Mouse (Mus musculus) thymus, adult 2 months (tissue): ENCODE data around the gene Akap13. TPM values are rescaled to one million over a fixed set of nuclear protein-coding genes. Genes with fewer than 3 reads are reported as not detected.

ENCODE experiments used
- DNase-seq: peaks from one replicate; pipeline ENCODE4 v3.0.0; 2021
- H3K27ac ChIP-seq: fragments of 200-500 bp; 2 replicates; pipeline ENCODE4 v1.5.1; 2012; ENCODE audit warnings: low read length, control low read depth; ENCODE audit not compliant: control insufficient read depth, insufficient read depth
- H3K27me3 ChIP-seq: fragments of 200-500 bp; 2 replicates; pipeline ENCODE4 v1.6.1; 2012; ENCODE audit warnings: mild to moderate bottlenecking, low read length, moderate library complexity, mixed read lengths; ENCODE audit not compliant: control insufficient read depth, insufficient read depth
- H3K36me3 ChIP-seq: fragments of 200-500 bp; 2 replicates; pipeline ENCODE4 v1.6.1; 2012; ENCODE audit warnings: mild to moderate bottlenecking, low read length, moderate library complexity; ENCODE audit not compliant: control insufficient read depth, insufficient read depth
- H3K4me1 ChIP-seq: fragments of 200-500 bp; replicated peaks from 2 replicates; pipeline ENCODE4 v1.6.1; 2012; ENCODE audit warnings: low read length; ENCODE audit not compliant: control insufficient read depth, insufficient read depth
- H3K4me3 ChIP-seq: fragments of 200-500 bp; 2 replicates; pipeline ENCODE4 v1.5.1; 2012; ENCODE audit warnings: mild to moderate bottlenecking, low read length, control low read depth, moderate library complexity; ENCODE audit not compliant: control insufficient read depth, insufficient read depth
- CTCF ChIP-seq: fragments of 200-500 bp; IDR thresholded peaks from 2 replicates; pipeline ENCODE4 v1.5.1; 2012; ENCODE audit warnings: mild to moderate bottlenecking, control low read depth, low read length, moderate library complexity, borderline replicate concordance; ENCODE audit not compliant: control insufficient read depth, poor library complexity, insufficient read depth; ENCODE audit errors: extremely low read depth
- POLR2A ChIP-seq: fragments of 200-500 bp; IDR thresholded peaks from 2 replicates; pipeline ENCODE4 v1.6.1; 2012; ENCODE audit warnings: mild to moderate bottlenecking, low read length, control low read depth, moderate library complexity; ENCODE audit not compliant: control insufficient read depth, poor library complexity, insufficient read depth; ENCODE audit errors: extremely low read depth
- WGBS: fragments of 180-500 bp; shearing (Covaris S2); methylation state at CpG from one replicate; pipeline ENCODE4 v1.1.7; 2018; 5-methylcytosine and 5-hydroxymethylcytosine counted together
- polyA plus RNA-seq: library from polyadenylated mRNA; depleted of rRNA; stranded (reverse); fragments of >200 nt; gene quantifications from 2 replicates; pipeline ENCODE4 v1.2.3, GENCODE M21; 2012

The Akap13 gene
- polyA plus RNA-seq, 1 experiment = 47.8 TPM

- H3K27me3 ChIP-seq = no peaks in the 10 kb centered on the region
- peaks cover 8% of the 10 kb centered on the region for H3K4me1 ChIP-seq
- 95% methylated on average over 1 of the region's 1 CpGs for WGBS
- H3K4me3 ChIP-seq = no peak overlapping the region
- no peak for DNase-seq
- TF ChIP-seq POLR2A = no peak
- TF ChIP-seq CTCF = no peak
- peaks cover 45% of the 10 kb centered on the region for H3K36me3 ChIP-seq
- no peak overlapping the region for H3K27ac ChIP-seq
These were observed 213.1 kb downstream of the Akap13 start for GRCm38 (mm10) chr7:75668396-75668795.

DNA sequence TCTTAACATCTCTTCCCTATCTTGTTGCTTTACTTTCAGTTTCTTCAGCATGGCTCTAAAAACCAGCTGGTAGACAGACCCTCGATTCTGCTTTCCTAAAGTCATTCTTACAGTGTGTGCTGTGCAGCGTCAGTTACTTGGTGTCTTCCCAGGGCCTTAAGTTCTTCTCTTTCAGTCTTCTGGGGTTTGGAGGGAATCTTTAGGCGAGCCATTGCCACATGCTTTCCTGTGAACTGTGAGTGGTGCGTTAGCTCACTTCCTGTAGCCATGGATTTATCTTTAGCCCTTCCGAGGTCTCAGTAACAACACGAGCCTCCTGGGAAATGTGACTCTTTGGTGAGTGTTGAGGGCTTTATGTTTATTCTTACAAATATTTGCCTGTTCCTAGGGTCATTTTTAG lies 214.1 kb downstream of the Akap13 start:
- Histone ChIP-seq H3K4me3 (no peak overlapping the region), H3K27me3 (no peaks in the 10 kb centered on the region), H3K36me3 (peaks cover 38% of the 10 kb centered on the region), H3K27ac (no peak overlapping the region), H3K4me1 (peaks cover 8% of the 10 kb centered on the region)
- TF ChIP-seq CTCF = no peak
- no peak for TF ChIP-seq POLR2A
- DNase-seq = no peak
- WGBS = 30% methylated on average over 6 of the region's 6 CpGs

DNA sequence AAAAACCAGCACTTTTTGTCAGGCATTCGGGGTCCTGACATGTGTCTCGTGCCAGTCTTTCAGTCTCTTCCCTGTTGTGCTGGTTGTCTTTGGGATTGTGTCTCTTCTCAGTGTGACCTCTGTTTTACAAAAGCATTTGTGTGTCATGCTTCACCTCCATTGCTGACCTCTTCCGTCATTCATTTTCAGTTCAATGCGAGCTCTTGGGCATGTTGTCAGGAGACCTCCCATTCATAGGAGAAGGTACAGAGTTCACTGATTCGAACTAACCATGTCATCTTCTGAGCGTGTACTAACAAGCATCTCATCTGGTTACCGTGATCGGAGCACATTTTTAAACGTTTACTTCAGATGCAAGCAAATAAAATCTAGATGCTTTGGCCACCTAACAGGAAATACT lies 224.3 kb downstream of the Akap13 start:
- Histone ChIP-seq H3K27ac (no peak overlapping the region), H3K4me3 (no peak overlapping the region), H3K4me1 (no peaks in the 10 kb centered on the region), H3K36me3 (peaks cover 35% of the 10 kb centered on the region), H3K27me3 (no peaks in the 10 kb centered on the region)
- 95% methylated on average over 9 of the region's 9 CpGs for WGBS
- DNase-seq = no peak
- TF ChIP-seq POLR2A (no peak), CTCF (no peak)

DNA sequence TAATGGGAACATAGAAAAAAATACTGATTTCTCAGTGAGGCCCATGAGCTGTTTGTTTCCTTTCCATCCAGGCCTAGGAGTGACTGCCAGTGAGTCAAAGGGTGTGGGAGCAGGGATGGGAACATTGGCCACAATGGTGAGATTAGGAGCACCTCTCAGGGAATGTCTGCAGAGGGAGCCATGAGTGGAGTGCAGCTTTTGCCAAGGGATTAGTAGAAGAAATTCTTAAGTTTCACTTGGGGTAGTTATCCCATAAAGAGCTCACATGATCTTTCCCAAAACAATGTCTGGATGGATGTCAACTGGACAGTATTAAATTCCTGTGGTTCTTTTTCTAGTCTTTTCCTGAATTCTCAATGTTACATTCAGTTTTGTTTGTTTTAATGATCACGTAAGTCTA lies 227.6 kb downstream of the Akap13 start:
- peaks cover 26% of the 10 kb centered on the region for H3K36me3 ChIP-seq
- peaks cover 3% of the 10 kb centered on the region for H3K4me1 ChIP-seq
- H3K4me3 ChIP-seq = no peak overlapping the region
- no peak for DNase-seq
- H3K27me3 ChIP-seq = no peaks in the 10 kb centered on the region
- TF ChIP-seq CTCF (no peak), POLR2A (no peak)
- 97% methylated on average over 1 of the region's 1 CpGs for WGBS
- H3K27ac ChIP-seq = no peak overlapping the region

DNA sequence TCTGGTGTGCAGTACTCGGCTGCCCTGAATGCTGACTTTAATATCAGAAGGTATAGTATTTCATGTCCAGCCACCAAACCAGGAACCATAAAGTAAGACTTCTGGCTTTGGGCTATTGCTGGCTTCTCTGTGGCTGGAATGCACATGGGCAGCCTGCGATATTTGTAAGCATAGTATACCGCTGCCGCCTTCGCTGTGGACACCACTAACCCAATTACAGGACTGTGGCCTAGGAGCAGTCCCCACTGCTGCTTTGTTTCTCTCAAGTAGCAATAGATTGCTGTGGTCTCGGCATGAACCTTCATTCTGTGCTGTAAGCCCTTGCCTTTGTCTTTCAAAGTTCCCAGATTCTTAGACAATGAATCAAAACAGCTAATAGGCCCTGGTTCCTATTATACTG lies 228.1 kb downstream of the Akap13 start:
- DNase-seq = no peak
- H3K27me3 ChIP-seq = no peaks in the 10 kb centered on the region
- 94% methylated on average over 6 of the region's 6 CpGs for WGBS
- TF ChIP-seq CTCF (no peak), POLR2A (no peak)
- H3K36me3 ChIP-seq = peaks cover 26% of the 10 kb centered on the region
- peaks cover 3% of the 10 kb centered on the region for H3K4me1 ChIP-seq
- H3K27ac ChIP-seq = no peak overlapping the region
- H3K4me3 ChIP-seq = no peak overlapping the region

DNA sequence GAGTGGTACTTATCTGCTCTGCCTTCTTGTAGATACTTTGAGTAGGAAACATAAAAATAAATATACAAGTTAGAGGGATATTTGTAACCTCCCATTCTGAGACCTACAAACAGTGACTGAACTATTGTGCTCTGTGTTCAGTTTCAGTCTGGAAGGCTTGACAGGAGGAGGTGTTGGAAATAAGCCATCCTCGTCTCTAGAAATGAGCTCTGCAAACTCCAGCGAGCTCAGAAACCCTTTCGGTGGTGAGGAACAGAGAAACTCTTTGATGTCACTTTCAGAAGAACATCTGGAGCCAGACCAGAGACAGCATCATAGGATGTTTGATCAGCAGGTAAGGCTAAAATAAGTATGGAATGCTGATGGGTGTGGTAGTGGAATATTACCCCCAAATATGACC lies 229.6 kb downstream of the Akap13 start:
- H3K27ac ChIP-seq = no peak overlapping the region
- peaks cover 32% of the 10 kb centered on the region for H3K36me3 ChIP-seq
- H3K4me3 ChIP-seq = no peak overlapping the region
- DNase-seq = no peak
- peaks cover 3% of the 10 kb centered on the region for H3K4me1 ChIP-seq
- TF ChIP-seq POLR2A (no peak), CTCF (no peak)
- WGBS = 2% methylated on average over 3 of the region's 3 CpGs
- no peaks in the 10 kb centered on the region for H3K27me3 ChIP-seq
